Mouse (Mus musculus) heart, postnatal 0 days (tissue): ENCODE measurements around the gene Cnn3. TPM values are rescaled to one million over a fixed set of nuclear protein-coding genes. Genes with fewer than 3 reads are reported as not detected.

Experiments
- ATAC-seq: fragments of 200-750 bp; cut with Nextera tagmentation; 2 replicates; pipeline ENCODE4 v1.8.0; 2017; ENCODE audit warnings: low read depth, moderate number of reproducible peaks, moderate library complexity; ENCODE audit not compliant: insufficient read depth
- DNase-seq: peaks from one replicate; pipeline ENCODE4 v3.0.0-alpha.2; 2016; ENCODE audit warnings: low spot score
- H3K27ac ChIP-seq: fragments of 300-500 bp; sonication (generic); 2 replicates; pipeline ENCODE4 v1.5.1; 2014; ENCODE audit warnings: low read depth, mild to moderate bottlenecking
- H3K27me3 ChIP-seq: fragments of 300-500 bp; sonication (generic); 2 replicates; pipeline ENCODE4 v1.6.1; 2014; ENCODE audit warnings: low read length, mixed read lengths; ENCODE audit not compliant: control insufficient read depth, insufficient read depth
- H3K36me3 ChIP-seq: fragments of 300-500 bp; sonication (generic); replicated peaks from 2 replicates; pipeline ENCODE4 v1.6.1; 2014; ENCODE audit warnings: low read length, mixed read lengths; ENCODE audit not compliant: control insufficient read depth, insufficient read depth
- H3K4me1 ChIP-seq: fragments of 300-500 bp; sonication (generic); 2 replicates; pipeline ENCODE4 v1.6.1; 2014; ENCODE audit warnings: antibody characterized with exemption; ENCODE audit not compliant: control insufficient read depth, insufficient read depth
- H3K4me2 ChIP-seq: fragments of 300-500 bp; sonication (generic); 2 replicates; pipeline ENCODE4 v1.6.1; 2014; ENCODE audit warnings: low read depth, mild to moderate bottlenecking, low read length, moderate library complexity
- H3K4me3 ChIP-seq: fragments of 300-500 bp; sonication (generic); 2 replicates; pipeline ENCODE4 v1.5.1; 2014; ENCODE audit warnings: low read depth, low read length
- H3K9ac ChIP-seq: fragments of 300-500 bp; sonication (generic); replicated peaks from 2 replicates; pipeline ENCODE4 v1.6.1; 2014; ENCODE audit warnings: low read depth, low read length, mixed read lengths
- H3K9me3 ChIP-seq: fragments of 300-500 bp; sonication (generic); replicated peaks from 2 replicates; pipeline ENCODE4 v1.6.1; 2016; ENCODE audit warnings: low read length; ENCODE audit not compliant: control insufficient read depth
- CTCF ChIP-seq: IDR thresholded peaks from 2 replicates; pipeline ENCODE4 v1.5.1; 2016; ENCODE audit warnings: antibody characterized with exemption, control low read depth, low read depth
- EP300 ChIP-seq: IDR thresholded peaks from 2 replicates; pipeline ENCODE4 v1.6.1; 2016; ENCODE audit warnings: antibody characterized with exemption, low read depth
- WGBS: fragments of 180-500 bp; shearing (Covaris S2); extraction: QIAGEN DNeasy Blood & Tissue Kit; methylation state at CpG from one replicate; pipeline ENCODE4 v1.1.7; 2014; 5-methylcytosine and 5-hydroxymethylcytosine counted together
- polyA plus RNA-seq: library from polyadenylated mRNA; unstranded; fragments of >200 nt; fragmentation: Nextera tagmentation; extraction: Ambion mirVana; gene quantifications from 2 replicates; pipeline ENCODE4 v1.2.1, GENCODE M21; 2015
- total RNA-seq: library from RNA; depleted of rRNA; stranded (reverse); fragments of >200 nt; gene quantifications from 2 replicates; pipeline ENCODE4 v1.2.3, GENCODE M21; 2014; ENCODE audit warnings: low replicate concordance; rRNA removed

Gene Cnn3
- total and polyA plus RNA-seq, 2 experiments from 2014 or later = 132 to 190 TPM

- 19% methylated on average over 5 of the region's 5 CpGs for WGBS
- DNase-seq (no peak), ATAC-seq (no peak)
- Histone ChIP-seq H3K36me3 (no peaks in the 10 kb centered on the region), H3K9me3 (no peaks in the 10 kb centered on the region), H3K4me1 (peaks cover 4% of the 10 kb centered on the region; the same call in 1 of the 2 replicates), H3K9ac (no peak overlapping the region), H3K27ac (no peak overlapping the region), H3K4me3 (no peak overlapping the region), H3K27me3 (no peaks in the 10 kb centered on the region), H3K4me2 (no peak overlapping the region)
- no peak for TF ChIP-seq CTCF
These were observed 74.4 kb downstream of the Cnn3 start for GRCm38 (mm10) chr3:121500734-121501133.

DNA sequence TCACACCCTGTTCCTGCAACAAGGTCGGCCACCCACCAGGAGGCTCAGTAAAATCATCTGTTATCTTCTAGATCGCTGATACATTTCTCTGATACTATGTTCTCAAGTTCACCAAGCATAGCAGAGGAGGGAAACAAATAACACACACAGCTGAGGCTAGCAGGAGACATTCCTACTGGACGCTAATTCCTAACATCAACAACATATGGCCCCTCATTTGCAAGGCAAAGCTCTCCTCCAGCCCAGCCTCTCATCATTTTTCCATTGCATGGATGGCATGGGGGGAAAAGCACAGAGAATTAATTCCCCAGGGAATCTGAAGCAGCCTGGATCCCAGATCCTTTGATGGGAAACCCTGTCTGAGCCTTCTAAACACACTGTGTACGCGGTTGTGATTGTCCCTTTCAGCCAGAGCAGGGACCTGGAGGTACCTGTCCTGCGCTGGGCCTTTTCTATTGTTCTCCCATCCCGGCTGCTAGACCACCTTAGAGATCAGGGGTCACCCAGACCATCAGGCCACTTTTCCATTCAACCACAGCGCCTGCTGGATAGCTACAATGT is 78.7 kb downstream of the Cnn3 start:
- ATAC-seq = no peak
- no peak overlapping the region for H3K9ac ChIP-seq
- H3K36me3 ChIP-seq = no peaks in the 10 kb centered on the region
- H3K4me3 ChIP-seq = no peak overlapping the region
- H3K27me3 ChIP-seq = no peaks in the 10 kb centered on the region
- TF ChIP-seq EP300 (no peak), CTCF (no peak)
- H3K4me2 ChIP-seq = no peak overlapping the region
- H3K4me1 ChIP-seq = peaks cover 10% of the 10 kb centered on the region
- WGBS = 76% methylated on average over 8 of the region's 8 CpGs
- H3K27ac ChIP-seq = no peak overlapping the region
- no peak for DNase-seq
- H3K9me3 ChIP-seq = no peaks in the 10 kb centered on the region

DNA sequence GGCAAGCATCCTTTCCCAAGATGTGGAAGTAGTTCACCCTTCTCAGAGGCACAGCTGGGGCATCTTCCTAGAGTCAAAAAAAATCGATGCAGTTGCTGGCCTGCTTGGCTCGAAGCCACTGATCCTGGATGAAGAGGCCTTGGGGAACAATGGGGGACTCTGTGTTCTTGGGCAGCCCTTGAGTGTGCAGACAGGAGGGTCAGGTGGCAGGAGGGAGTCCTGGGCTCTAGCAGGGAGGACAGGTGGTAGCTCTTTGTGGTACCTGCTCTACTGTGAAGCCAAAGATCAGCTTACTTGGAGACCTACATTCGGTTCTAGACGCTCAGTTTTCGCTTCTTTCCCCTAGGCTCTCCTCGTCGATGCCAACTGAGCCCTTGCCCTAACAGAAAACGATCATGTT is 79.9 kb downstream of the Cnn3 start:
- no peak for ATAC-seq
- no peak overlapping the region for H3K4me2 ChIP-seq
- no peaks in the 10 kb centered on the region for H3K9me3 ChIP-seq
- no peaks in the 10 kb centered on the region for H3K27me3 ChIP-seq
- no peaks in the 10 kb centered on the region for H3K36me3 ChIP-seq
- no peak overlapping the region for H3K9ac ChIP-seq
- H3K27ac ChIP-seq = no peak overlapping the region
- peaks cover 6% of the 10 kb centered on the region; the same call in 1 of the 2 replicates for H3K4me1 ChIP-seq
- DNase-seq = no peak
- TF ChIP-seq EP300 (no peak), CTCF (no peak)
- H3K4me3 ChIP-seq = no peak overlapping the region
- WGBS = 79% methylated on average over 8 of the region's 8 CpGs

- Histone ChIP-seq H3K36me3 (no peaks in the 10 kb centered on the region), H3K4me1 (peaks cover 6% of the 10 kb centered on the region; the same call in 1 of the 2 replicates), H3K4me2 (no peak overlapping the region), H3K27ac (no peak overlapping the region), H3K4me3 (no peak overlapping the region), H3K27me3 (no peaks in the 10 kb centered on the region), H3K9me3 (no peaks in the 10 kb centered on the region), H3K9ac (no peak overlapping the region)
- DNase-seq = no peak
- WGBS = 84% methylated on average over 7 of the region's 7 CpGs
- ATAC-seq = no peak
- TF ChIP-seq CTCF (no peak), EP300 (no peak)
These were observed 80.5 kb downstream of the Cnn3 start for GRCm38 (mm10) chr3:121506756-121507155.

GRCm38 (mm10) chr3:121507678-121508077 is 81.4 kb downstream of the Cnn3 start:
- TF ChIP-seq EP300 (no peak), CTCF (no peak)
- ATAC-seq (no peak), DNase-seq (no peak)
- Histone ChIP-seq H3K4me3 (no peak overlapping the region), H3K27ac (no peak overlapping the region), H3K4me2 (no peak overlapping the region), H3K9ac (no peak overlapping the region), H3K36me3 (no peaks in the 10 kb centered on the region), H3K27me3 (no peaks in the 10 kb centered on the region), H3K4me1 (peaks cover 6% of the 10 kb centered on the region; the same call in 1 of the 2 replicates), H3K9me3 (no peaks in the 10 kb centered on the region)
- WGBS = 97% methylated on average over 14 of the region's 14 CpGs

Other genes with a start within 250 kb of the Cnn3 start
- gene Tmem56, start 143.4 kb upstream of the Cnn3 start, total RNA-seq = 0.73 and 4.4 TPM in 2 replicates
- 0.36 and 0.48 TPM in 2 replicates for gene Tmem56, start 143.4 kb upstream of the Cnn3 start, polyA plus RNA-seq
- 27.3 and 27.6 TPM in 2 replicates for gene Alg14, start 134.7 kb upstream of the Cnn3 start, total RNA-seq
- 27.1 and 30.8 TPM in 2 replicates for gene Alg14, start 134.7 kb upstream of the Cnn3 start, polyA plus RNA-seq
- 1.5 and 6.0 TPM in 2 replicates for gene Slc44a3, start 105.9 kb downstream of the Cnn3 start, total RNA-seq
- 0.79 and 1.3 TPM in 2 replicates for gene Slc44a3, start 105.9 kb downstream of the Cnn3 start, polyA plus RNA-seq
- not detected in 2 replicates for gene 4930432M17Rik, start 244.3 kb downstream of the Cnn3 start, total RNA-seq
- not detected in 2 replicates for gene 4930432M17Rik, start 244.3 kb downstream of the Cnn3 start, polyA plus RNA-seq